Mouse (Mus musculus) forebrain, postnatal 0 days (tissue): ENCODE data around the gene Stag1. TPM values are rescaled to one million over a fixed set of nuclear protein-coding genes. Genes with fewer than 3 reads are reported as not detected.

Source experiments
- ATAC-seq: fragments of 200-750 bp; cut with Nextera tagmentation; 2 replicates; pipeline ENCODE4 v1.8.0; 2017; ENCODE audit warnings: mild to moderate bottlenecking, moderate library complexity
- DNase-seq: peaks from one replicate; pipeline ENCODE4 v3.0.0-alpha.2; 2015
- H3K27ac ChIP-seq: fragments of 300-500 bp; sonication (generic); 2 replicates; pipeline ENCODE4 v1.5.1; 2014; ENCODE audit warnings: low read depth, mild to moderate bottlenecking, antibody characterized with exemption, low read length, moderate library complexity, mixed read lengths
- H3K27me3 ChIP-seq: fragments of 300-500 bp; sonication (generic); 2 replicates; pipeline ENCODE4 v1.6.1; 2014; ENCODE audit warnings: mild to moderate bottlenecking, low read length, mixed read lengths; ENCODE audit not compliant: insufficient read depth
- H3K36me3 ChIP-seq: fragments of 300-500 bp; sonication (generic); 2 replicates; pipeline ENCODE4 v1.6.1; 2014; ENCODE audit warnings: mild to moderate bottlenecking, moderate library complexity; ENCODE audit not compliant: insufficient read depth
- H3K4me1 ChIP-seq: fragments of 300-500 bp; sonication (generic); 2 replicates; pipeline ENCODE4 v1.6.1; 2014; ENCODE audit warnings: antibody characterized with exemption; ENCODE audit not compliant: insufficient read depth
- H3K4me2 ChIP-seq: fragments of 300-500 bp; sonication (generic); 2 replicates; pipeline ENCODE4 v1.6.1; 2014; ENCODE audit warnings: low read depth, mild to moderate bottlenecking, moderate library complexity
- H3K4me3 ChIP-seq: fragments of 300-500 bp; sonication (generic); 2 replicates; pipeline ENCODE4 v1.5.1; 2014; ENCODE audit warnings: low read depth, low read length, mixed read lengths
- H3K9ac ChIP-seq: fragments of 300-500 bp; sonication (generic); 2 replicates; pipeline ENCODE4 v1.6.1; 2014; ENCODE audit warnings: mild to moderate bottlenecking
- H3K9me3 ChIP-seq: fragments of 300-500 bp; sonication (generic); 2 replicates; pipeline ENCODE4 v1.6.1; 2016; ENCODE audit warnings: low read length
- CTCF ChIP-seq: sonication (generic); IDR thresholded peaks from 2 replicates; pipeline ENCODE4 v1.5.1; 2016; ENCODE audit warnings: antibody characterized with exemption, control low read depth, low read depth
- WGBS: fragments of 180-500 bp; shearing (Covaris S2); extraction: QIAGEN DNeasy Blood & Tissue Kit; methylation state at CpG from one replicate; pipeline ENCODE4 v1.1.7; 2014; 5-methylcytosine and 5-hydroxymethylcytosine counted together
- polyA plus RNA-seq: library from polyadenylated mRNA; unstranded; fragments of >200 nt; fragmentation: Nextera tagmentation; extraction: Ambion mirVana; gene quantifications from 2 replicates; pipeline ENCODE4 v1.2.1, GENCODE M21; 2015
- total RNA-seq: library from RNA; depleted of rRNA; stranded (reverse); fragments of >200 nt; gene quantifications from 2 replicates; pipeline ENCODE4 v1.2.3, GENCODE M21; 2014

Stag1 gene
- total and polyA plus RNA-seq, 2 experiments from 2014 or later = 22.4 to 65.1 TPM

- no peak for TF ChIP-seq CTCF
- Histone ChIP-seq H3K27me3 (no peaks in the 10 kb centered on the region), H3K4me3 (no peak overlapping the region), H3K36me3 (no peaks in the 10 kb centered on the region), H3K9ac (no peak overlapping the region), H3K27ac (no peak overlapping the region), H3K4me2 (no peak overlapping the region), H3K4me1 (no peaks in the 10 kb centered on the region), H3K9me3 (no peaks in the 10 kb centered on the region)
- ATAC-seq (no peak), DNase-seq (no peak)
These were observed 81.4 kb downstream of the Stag1 start for GRCm38 (mm10) chr9:100679036-100679435.

GRCm38 (mm10) chr9:100682285-100682684, 84.7 kb downstream of the Stag1 start:
- Histone ChIP-seq H3K9me3 (no peaks in the 10 kb centered on the region), H3K9ac (no peak overlapping the region), H3K4me1 (peaks cover 3% of the 10 kb centered on the region; the same call in 1 of the 2 replicates), H3K27me3 (no peaks in the 10 kb centered on the region), H3K4me2 (no peak overlapping the region), H3K27ac (no peak overlapping the region), H3K36me3 (no peaks in the 10 kb centered on the region), H3K4me3 (no peak overlapping the region)
- no peak for DNase-seq
- no peak for ATAC-seq
- no peak for TF ChIP-seq CTCF

- WGBS = 7% methylated on average over 3 of the region's 3 CpGs
These were observed 88.3 kb downstream of the Stag1 start for GRCm38 (mm10) chr9:100685769-100686487.

GRCm38 (mm10) chr9:100689765-100690316, 92.2 kb downstream of the Stag1 start:
- Histone ChIP-seq H3K27me3 (no peaks in the 10 kb centered on the region), H3K4me1 (peaks cover 3% of the 10 kb centered on the region; the same call in 1 of the 2 replicates), H3K4me2 (no peak overlapping the region), H3K4me3 (no peak overlapping the region), H3K27ac (no peak overlapping the region), H3K36me3 (no peaks in the 10 kb centered on the region), H3K9me3 (no peaks in the 10 kb centered on the region), H3K9ac (no peak overlapping the region)
- DNase-seq = no peak
- no peak for TF ChIP-seq CTCF
- WGBS = 90% methylated on average over 3 of the region's 3 CpGs
- no peak for ATAC-seq

More at GRCm38 (mm10) chr9:100685769-100686487, 88.3 kb downstream of the Stag1 start:
- peak; percentile 83 for DNase-seq
- peaks cover 3% of the 10 kb centered on the region; the same call in 1 of the 2 replicates for H3K4me1 ChIP-seq
- peak; percentile 96 for ATAC-seq
- no peaks in the 10 kb centered on the region for H3K36me3 ChIP-seq
- TF ChIP-seq CTCF = no peak
- H3K9me3 ChIP-seq = no peaks in the 10 kb centered on the region
- no peak overlapping the region for H3K9ac ChIP-seq
- no peak overlapping the region for H3K4me2 ChIP-seq
- H3K27ac ChIP-seq = peak overlapping the region; percentile 46; the same call in 1 of the 2 replicates
- no peak overlapping the region for H3K4me3 ChIP-seq
- H3K27me3 ChIP-seq = no peaks in the 10 kb centered on the region

GRCm38 (mm10) chr9:100692239-100692638, 94.6 kb downstream of the Stag1 start:
- no peak for DNase-seq
- Histone ChIP-seq H3K36me3 (no peaks in the 10 kb centered on the region), H3K27ac (no peak overlapping the region), H3K4me3 (no peak overlapping the region), H3K9me3 (no peaks in the 10 kb centered on the region), H3K4me1 (no peaks in the 10 kb centered on the region), H3K4me2 (no peak overlapping the region), H3K27me3 (no peaks in the 10 kb centered on the region), H3K9ac (no peak overlapping the region)
- 94% methylated on average over 1 of the region's 1 CpGs for WGBS
- no peak for TF ChIP-seq CTCF
- ATAC-seq = no peak

GRCm38 (mm10) chr9:100696537-100696936, 98.9 kb downstream of the Stag1 start:
- no peak overlapping the region for H3K4me2 ChIP-seq
- no peak for TF ChIP-seq CTCF
- no peak for ATAC-seq
- H3K36me3 ChIP-seq = no peaks in the 10 kb centered on the region
- no peaks in the 10 kb centered on the region for H3K4me1 ChIP-seq
- no peaks in the 10 kb centered on the region for H3K27me3 ChIP-seq
- H3K9ac ChIP-seq = no peak overlapping the region
- no peaks in the 10 kb centered on the region for H3K9me3 ChIP-seq
- H3K27ac ChIP-seq = no peak overlapping the region
- 80% methylated on average over 2 of the region's 2 CpGs for WGBS
- H3K4me3 ChIP-seq = no peak overlapping the region
- no peak for DNase-seq

GRCm38 (mm10) chr9:100707644-100708043, 110.0 kb downstream of the Stag1 start:
- Histone ChIP-seq H3K4me2 (no peak overlapping the region), H3K36me3 (no peaks in the 10 kb centered on the region), H3K4me3 (no peak overlapping the region), H3K9me3 (no peaks in the 10 kb centered on the region), H3K4me1 (no peaks in the 10 kb centered on the region), H3K27ac (no peak overlapping the region), H3K27me3 (no peaks in the 10 kb centered on the region), H3K9ac (no peak overlapping the region)
- TF ChIP-seq CTCF = no peak
- no peak for ATAC-seq
- DNase-seq = no peak
- WGBS = 79% methylated on average over 1 of the region's 1 CpGs
